In the genomic region with DNA sequence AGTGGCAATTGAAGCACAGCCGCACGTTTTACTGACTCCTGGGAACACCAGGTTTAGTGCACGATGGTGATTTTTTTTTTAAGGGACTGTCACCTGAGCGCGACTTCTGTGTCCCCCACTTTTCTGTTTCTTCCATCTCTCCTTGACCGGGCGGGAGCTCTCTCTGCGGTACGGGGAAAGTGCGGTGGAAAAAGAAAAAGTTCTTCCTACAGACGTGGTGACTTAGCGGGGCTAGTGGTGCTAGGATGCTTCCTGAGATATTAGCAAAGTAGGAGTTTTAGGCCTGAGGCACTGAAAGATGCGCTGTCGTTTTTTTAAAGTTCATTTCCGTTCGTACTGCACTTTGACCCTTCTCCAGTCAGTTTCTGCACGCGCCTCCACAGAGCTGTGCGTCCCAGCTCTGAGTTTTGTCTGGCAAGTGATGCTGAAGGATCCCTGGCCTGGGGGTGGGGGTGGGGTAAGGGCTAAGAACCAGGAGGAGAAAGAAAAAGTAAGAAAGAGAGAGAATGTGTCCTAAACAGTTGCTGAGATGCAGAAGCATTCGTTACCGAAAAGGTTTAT, we compare ENCODE assay signal across 8 mouse cellular contexts. TPM values are rescaled to one million over a fixed set of nuclear protein-coding genes. Genes with fewer than 3 reads are reported as not detected.
DNase-seq lines count a peak whose midpoint lies in the region; ATAC-seq lines count a peak whose summit lies in the region.

No protein-coding gene starts in this region.

- DNase-seq in kidney, postnatal 4 days: no peak
- DNase-seq in ovary, postnatal 36 days (ENCODE audit: low spot score): no peak
- DNase-seq in testis, postnatal 14 days (ENCODE audit: low spot score): no peak
- DNase-seq in cerebellum, postnatal 4 days (ENCODE audit: low spot score in 2 of 2): no peak

- no peaks in the 10 kb centered on the region for H3K36me3 ChIP-seq in kidney, embryonic 16.5 days (ENCODE audit: insufficient read depth, low read length)
- no peaks in the 10 kb centered on the region for H3K36me3 ChIP-seq in embryonic facial prominence, embryonic 15.5 days
- no peaks in the 10 kb centered on the region for H3K36me3 ChIP-seq in limb, embryonic 12.5 days
- no peaks in the 10 kb centered on the region for H3K36me3 ChIP-seq in neural tube, embryonic 15.5 days

- WGBS in kidney, embryonic 16.5 days: 2% methylated on average over 21 of the region's 21 CpGs
- 4% methylated on average over 21 of the region's 21 CpGs for WGBS in embryonic facial prominence, embryonic 15.5 days
- 1% methylated on average over 21 of the region's 21 CpGs for WGBS in limb, embryonic 12.5 days
- 2% methylated on average over 21 of the region's 21 CpGs for WGBS in neural tube, embryonic 15.5 days

- peaks cover 22% of the 10 kb centered on the region for H3K4me1 ChIP-seq in kidney, embryonic 16.5 days (ENCODE audit: insufficient read depth, low read length)
- peaks cover 23% of the 10 kb centered on the region for H3K4me1 ChIP-seq in embryonic facial prominence, embryonic 15.5 days
- peaks cover 17% of the 10 kb centered on the region for H3K4me1 ChIP-seq in limb, embryonic 12.5 days (replicated peaks)
- peaks cover 22% of the 10 kb centered on the region for H3K4me1 ChIP-seq in neural tube, embryonic 15.5 days

- peak overlapping the region; percentile 60 for H3K4me2 ChIP-seq in kidney, embryonic 16.5 days (replicated peaks; ENCODE audit: low read depth, low read length)
- H3K4me2 ChIP-seq in embryonic facial prominence, embryonic 15.5 days (replicated peaks): peak overlapping the region; percentile 80
- H3K4me2 ChIP-seq in limb, embryonic 12.5 days: peak overlapping the region; percentile 77
- H3K4me2 ChIP-seq in neural tube, embryonic 15.5 days: peak overlapping the region; percentile 81

- H3K27me3 ChIP-seq in kidney, embryonic 16.5 days (ENCODE audit: insufficient read depth, low read length): peaks cover 44% of the 10 kb centered on the region
- H3K27me3 ChIP-seq in embryonic facial prominence, embryonic 15.5 days: peaks cover 33% of the 10 kb centered on the region
- H3K27me3 ChIP-seq in limb, embryonic 12.5 days: peaks cover 45% of the 10 kb centered on the region
- H3K27me3 ChIP-seq in neural tube, embryonic 15.5 days (replicated peaks): peaks cover 61% of the 10 kb centered on the region

- no peak; the same call in 1 of the 2 replicates for ATAC-seq in kidney, embryonic 16.5 days (ENCODE audit: low FRiP score, low TSS enrichment)
- ATAC-seq in embryonic facial prominence, embryonic 15.5 days (ENCODE audit: insufficient number of reproducible peaks, low FRiP score, low TSS enrichment, low read depth): no peak
- ATAC-seq in limb, embryonic 12.5 days (ENCODE audit: insufficient number of reproducible peaks, insufficient read depth, low FRiP score, low TSS enrichment, low read depth): no peak
- ATAC-seq in neural tube, embryonic 15.5 days (ENCODE audit: low FRiP score): no peak

- no peak overlapping the region for H3K27ac ChIP-seq in kidney, embryonic 16.5 days (ENCODE audit: low read length)
- H3K27ac ChIP-seq in embryonic facial prominence, embryonic 15.5 days (replicated peaks): no peak overlapping the region
- H3K27ac ChIP-seq in limb, embryonic 12.5 days: no peak overlapping the region
- no peak overlapping the region for H3K27ac ChIP-seq in neural tube, embryonic 15.5 days (replicated peaks)

- H3K4me3 ChIP-seq in kidney, embryonic 16.5 days (ENCODE audit: low read length): peak overlapping the region; percentile 42
- peak overlapping the region; percentile 47 for H3K4me3 ChIP-seq in embryonic facial prominence, embryonic 15.5 days (replicated peaks)
- H3K4me3 ChIP-seq in limb, embryonic 12.5 days (replicated peaks): peak overlapping the region; percentile 45
- peak overlapping the region; percentile 43 for H3K4me3 ChIP-seq in neural tube, embryonic 15.5 days (replicated peaks)

- H3K9ac ChIP-seq in kidney, embryonic 16.5 days (replicated peaks; ENCODE audit: low read length): peak overlapping the region; percentile 38; the same call in 1 of the 2 replicates
- no peak overlapping the region for H3K9ac ChIP-seq in embryonic facial prominence, embryonic 15.5 days
- H3K9ac ChIP-seq in limb, embryonic 12.5 days (replicated peaks): peak overlapping the region; percentile 35; the same call in 1 of the 2 replicates
- H3K9ac ChIP-seq in neural tube, embryonic 15.5 days (replicated peaks): 0 out of 2 replicates have a peak overlapping the region, but pooled peaks have one; percentile 6

- H3K9me3 ChIP-seq in kidney, embryonic 16.5 days (ENCODE audit: low read length): no peaks in the 10 kb centered on the region
- no peaks in the 10 kb centered on the region for H3K9me3 ChIP-seq in embryonic facial prominence, embryonic 15.5 days (replicated peaks)
- H3K9me3 ChIP-seq in limb, embryonic 12.5 days: no peaks in the 10 kb centered on the region
- no peaks in the 10 kb centered on the region for H3K9me3 ChIP-seq in neural tube, embryonic 15.5 days (replicated peaks)

RNA-seq across cellular contexts. Expression of a gene that starts 1.5 kb away (rescaled TPM):
- 0.87 and 1.4 TPM in 2 replicates for polyA plus RNA-seq in kidney, embryonic 16.5 days (2015; fragmentation: Nextera tagmentation; extraction: Ambion mirVana)
- 8.9 and 9.3 TPM in 2 replicates for polyA plus RNA-seq in embryonic facial prominence, embryonic 15.5 days (2015; fragmentation: Nextera tagmentation; extraction: Ambion mirVana)
- 1.2 TPM in 2 replicates for polyA plus RNA-seq in limb, embryonic 12.5 days (2016; fragmentation: Nextera tagmentation; extraction: Ambion mirVana)
- 0.54 and 0.88 TPM in 2 replicates for polyA plus RNA-seq in neural tube, embryonic 15.5 days (2015; fragmentation: Nextera tagmentation; extraction: Ambion mirVana)
